Mouse (Mus musculus) myocyte (in vitro differentiated cells): ENCODE data around the gene Larp6. TPM values are rescaled to one million over a fixed set of nuclear protein-coding genes. Genes with fewer than 3 reads are reported as not detected.

Experiments used
- H3K27me3 ChIP-seq: one replicate; pipeline ENCODE4 v1.6.1; 2011; ENCODE audit not compliant: control insufficient read depth, insufficient read depth, insufficient read length
- H3K36me3 ChIP-seq: one replicate; pipeline ENCODE4 v1.6.1; 2011; ENCODE audit not compliant: control insufficient read depth, insufficient read depth
- H3K4me2 ChIP-seq: one replicate; pipeline ENCODE4 v1.6.1; 2011; ENCODE audit warnings: low read depth, control low read depth
- H3K4me3 ChIP-seq: one replicate; pipeline ENCODE4 v1.5.1; 2011; ENCODE audit warnings: mild to moderate bottlenecking, control low read depth, moderate library complexity
- H3K79me2 ChIP-seq: one replicate; pipeline ENCODE4 v1.6.1; 2011; ENCODE audit not compliant: control insufficient read depth, insufficient read depth
- H3ac ChIP-seq: one replicate; pipeline ENCODE4 v1.6.1; 2011; ENCODE audit not compliant: control insufficient read depth, insufficient read length
- CEBPB ChIP-seq: IDR thresholded peaks from 2 replicates; pipeline ENCODE4 v1.6.1; 2011; ENCODE audit warnings: mild to moderate bottlenecking, moderate library complexity; ENCODE audit not compliant: poor library complexity, insufficient read depth, severe bottlenecking
- E2F4 ChIP-seq: IDR thresholded peaks from one replicate; pipeline ENCODE4 v1.6.1; 2011; ENCODE audit warnings: mild to moderate bottlenecking, control low read depth, moderate library complexity; ENCODE audit not compliant: insufficient read depth
- MAX ChIP-seq: IDR thresholded peaks from one replicate; pipeline ENCODE4 v1.6.1; 2011; ENCODE audit warnings: low read depth, mild to moderate bottlenecking, control low read depth
- MYOD1 ChIP-seq, 3 experiments: IDR thresholded peaks; one replicate each; pipeline ENCODE4 v1.6.1; 2011; ENCODE audit warnings: control low read depth in 2 of 3, low read depth in 2 of 3, mild to moderate bottlenecking in 2 of 3, moderate library complexity in 1 of 3; ENCODE audit not compliant: insufficient read length in 2 of 3, control insufficient read depth in 1 of 3
- MYOG ChIP-seq, 3 experiments: IDR thresholded peaks; one replicate each; pipeline ENCODE4 v1.6.1; 2011; ENCODE audit warnings: control low read depth in 2 of 3, low read depth in 2 of 3, mild to moderate bottlenecking in 2 of 3; ENCODE audit not compliant: insufficient read length in 2 of 3, control insufficient read depth in 1 of 3, insufficient read depth in 1 of 3
- POLR2A ChIP-seq: IDR thresholded peaks from one replicate; pipeline ENCODE4 v1.6.1; 2011; ENCODE audit warnings: low read depth, mild to moderate bottlenecking, control low read depth, moderate library complexity; ENCODE audit not compliant: insufficient read length
- POLR2AphosphoS2 ChIP-seq: IDR thresholded peaks from one replicate; pipeline ENCODE4 v1.6.1; 2011; ENCODE audit warnings: low read depth, control low read depth; ENCODE audit not compliant: insufficient read length
- REST ChIP-seq: IDR thresholded peaks from one replicate; pipeline ENCODE4 v1.6.1; 2011; ENCODE audit warnings: mild to moderate bottlenecking, control low read depth, moderate library complexity; ENCODE audit not compliant: insufficient read depth, insufficient read length
- SRF ChIP-seq: IDR thresholded peaks from one replicate; pipeline ENCODE4 v1.6.1; 2011; ENCODE audit warnings: low read depth; ENCODE audit not compliant: control insufficient read depth, insufficient read length
- TCF12 ChIP-seq: IDR thresholded peaks from one replicate; pipeline ENCODE4 v1.6.1; 2011; ENCODE audit warnings: mild to moderate bottlenecking, control low read depth; ENCODE audit not compliant: poor library complexity, insufficient read depth, severe bottlenecking
- TCF3 ChIP-seq: IDR thresholded peaks from one replicate; pipeline ENCODE4 v1.6.1; 2011; ENCODE audit warnings: low read depth, control low read depth; ENCODE audit not compliant: insufficient read length
- USF1 ChIP-seq: IDR thresholded peaks from one replicate; pipeline ENCODE4 v1.6.1; 2011; ENCODE audit warnings: low read depth, mild to moderate bottlenecking, control low read depth, moderate library complexity
- polyA plus RNA-seq: library from polyadenylated mRNA; unstranded; fragments of >200 nt; fragmentation: generic; extraction: Trizol; gene quantifications from one replicate; pipeline ENCODE4 v1.2.1, GENCODE M21; 2012; ENCODE audit warnings: missing spikeins

Gene Larp6
- polyA plus RNA-seq, 1 experiment: 0.83 TPM

GRCm38 (mm10) chr9:60713616-60714015 is 827 bp downstream of the Larp6 start:
- H3K4me3 ChIP-seq: peak overlapping the region; percentile 12
- H3K36me3 ChIP-seq: no peaks in the 10 kb centered on the region
- no peaks in the 10 kb centered on the region for H3K27me3 ChIP-seq
- peak overlapping the region; percentile 16 for H3ac ChIP-seq
- TF ChIP-seq MYOD1 (IDR thresholded peaks at IDR 0.05; ENCODE audit: control insufficient read depth in 1 of 3, insufficient read length in 2 of 3, low read depth in 2 of 3) (peak in 1 of 3 experiments; percentile 4), TCF12 (no peak), REST (no peak), MYOG (IDR thresholded peaks at IDR 0.05; ENCODE audit: control insufficient read depth in 1 of 3, insufficient read depth in 1 of 3, insufficient read length in 2 of 3, low read depth in 2 of 3) (no peak), POLR2AphosphoS2 (no peak)
- H3K79me2 ChIP-seq: no peaks in the 10 kb centered on the region
- H3K4me2 ChIP-seq: peak overlapping the region; percentile 70

GRCm38 (mm10) chr9:60714191-60714590 is 1.4 kb downstream of the Larp6 start:
- Histone ChIP-seq H3K4me2 (no peak overlapping the region), H3K4me3 (no peak overlapping the region), H3K36me3 (no peaks in the 10 kb centered on the region), H3ac (no peak overlapping the region), H3K79me2 (no peaks in the 10 kb centered on the region), H3K27me3 (no peaks in the 10 kb centered on the region)
- no peak for TF ChIP-seq POLR2A
- no peak for TF ChIP-seq TCF12
- no peak for TF ChIP-seq MYOG (IDR thresholded peaks at IDR 0.05; ENCODE audit: control insufficient read depth in 1 of 3, insufficient read depth in 1 of 3, insufficient read length in 2 of 3, low read depth in 2 of 3)
- no peak for TF ChIP-seq CEBPB
- no peak for TF ChIP-seq MAX
- TF ChIP-seq REST: no peak
- TF ChIP-seq USF1: no peak
- TF ChIP-seq SRF: no peak
- TF ChIP-seq MYOD1 (IDR thresholded peaks at IDR 0.05; ENCODE audit: control insufficient read depth in 1 of 3, insufficient read length in 2 of 3, low read depth in 2 of 3): no peak
- TF ChIP-seq POLR2AphosphoS2: no peak
- no peak for TF ChIP-seq TCF3
- TF ChIP-seq E2F4: no peak

DNA sequence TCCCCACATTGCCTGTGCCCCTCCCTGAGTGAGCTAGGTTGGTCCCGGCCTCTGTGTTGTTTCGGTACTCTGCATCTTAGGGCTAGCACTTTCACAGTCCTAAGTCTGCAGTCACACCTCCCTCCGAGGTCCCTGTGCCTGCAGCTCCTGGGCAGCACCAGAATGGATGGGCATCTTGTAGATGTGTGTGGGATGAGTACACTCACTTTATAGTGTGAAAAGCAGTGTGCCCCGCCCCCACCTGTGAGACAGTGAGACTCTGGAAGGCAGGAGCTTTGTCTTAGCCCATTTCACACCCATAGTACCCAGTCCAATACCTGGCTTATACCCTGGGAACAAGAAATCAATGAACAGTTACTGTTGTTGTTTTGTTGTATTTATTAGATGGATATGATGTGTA is 2.5 kb downstream of the Larp6 start:
- no peaks in the 10 kb centered on the region for H3K79me2 ChIP-seq
- no peaks in the 10 kb centered on the region for H3K36me3 ChIP-seq
- no peak overlapping the region for H3K4me3 ChIP-seq
- TF ChIP-seq USF1: no peak
- TF ChIP-seq MAX: no peak
- no peak for TF ChIP-seq MYOG (IDR thresholded peaks at IDR 0.05; ENCODE audit: control insufficient read depth in 1 of 3, insufficient read depth in 1 of 3, insufficient read length in 2 of 3, low read depth in 2 of 3)
- TF ChIP-seq CEBPB: no peak
- TF ChIP-seq SRF: no peak
- TF ChIP-seq E2F4: no peak
- no peak for TF ChIP-seq POLR2A
- TF ChIP-seq MYOD1 (IDR thresholded peaks at IDR 0.05; ENCODE audit: control insufficient read depth in 1 of 3, insufficient read length in 2 of 3, low read depth in 2 of 3): no peak
- no peak for TF ChIP-seq TCF3
- no peak for TF ChIP-seq REST
- no peak for TF ChIP-seq TCF12
- no peak for TF ChIP-seq POLR2AphosphoS2
- H3K4me2 ChIP-seq: no peak overlapping the region
- no peaks in the 10 kb centered on the region for H3K27me3 ChIP-seq
- H3ac ChIP-seq: no peak overlapping the region

DNA sequence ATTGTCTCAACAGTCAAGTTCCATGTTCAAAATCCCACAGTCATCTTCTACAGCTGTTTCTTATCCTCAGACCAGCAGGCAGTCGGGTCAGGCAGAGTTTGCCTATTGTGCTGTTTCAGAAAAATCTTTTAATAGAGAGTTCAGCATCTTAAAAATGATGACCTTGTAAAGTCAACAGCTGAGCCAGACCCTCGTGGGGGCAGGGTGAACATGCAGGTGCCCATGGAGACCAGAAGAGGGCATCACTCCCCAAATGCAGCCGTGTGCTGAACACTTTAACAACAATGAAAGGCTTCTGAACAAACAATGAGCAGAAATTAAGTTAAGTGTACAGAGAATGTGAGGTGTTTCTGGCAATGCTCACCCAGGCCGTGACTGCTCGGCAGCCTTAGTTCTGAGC is 3.0 kb downstream of the Larp6 start:
- H3ac ChIP-seq: no peak overlapping the region
- no peak overlapping the region for H3K4me3 ChIP-seq
- TF ChIP-seq MYOG (IDR thresholded peaks at IDR 0.05; ENCODE audit: control insufficient read depth in 1 of 3, insufficient read depth in 1 of 3, insufficient read length in 2 of 3, low read depth in 2 of 3): no peak
- TF ChIP-seq USF1: no peak
- no peak for TF ChIP-seq MAX
- no peak for TF ChIP-seq TCF12
- H3K79me2 ChIP-seq: no peaks in the 10 kb centered on the region
- no peaks in the 10 kb centered on the region for H3K36me3 ChIP-seq
- no peak overlapping the region for H3K4me2 ChIP-seq
- H3K27me3 ChIP-seq: peaks cover 1% of the 10 kb centered on the region

GRCm38 (mm10) chr9:60718284-60718683 is 5.5 kb downstream of the Larp6 start:
- Histone ChIP-seq H3ac (no peak overlapping the region), H3K36me3 (no peaks in the 10 kb centered on the region), H3K27me3 (peaks cover 3% of the 10 kb centered on the region), H3K4me3 (no peak overlapping the region), H3K79me2 (no peaks in the 10 kb centered on the region), H3K4me2 (no peak overlapping the region)
- TF ChIP-seq REST: no peak
- TF ChIP-seq TCF12: no peak
- no peak for TF ChIP-seq MYOG (IDR thresholded peaks at IDR 0.05; ENCODE audit: control insufficient read depth in 1 of 3, insufficient read depth in 1 of 3, insufficient read length in 2 of 3, low read depth in 2 of 3)
- TF ChIP-seq USF1: no peak
- no peak for TF ChIP-seq CEBPB
- no peak for TF ChIP-seq POLR2A
- no peak for TF ChIP-seq MYOD1 (IDR thresholded peaks at IDR 0.05; ENCODE audit: control insufficient read depth in 1 of 3, insufficient read length in 2 of 3, low read depth in 2 of 3)
- TF ChIP-seq TCF3: no peak
- TF ChIP-seq E2F4: no peak
- TF ChIP-seq MAX: no peak
- TF ChIP-seq SRF: no peak
- TF ChIP-seq POLR2AphosphoS2: no peak
